Mouse (Mus musculus) myocyte (in vitro differentiated cells): Measurements from ENCODE around the gene Anpep.

Source experiments
- CEBPB ChIP-seq: IDR thresholded peaks from 2 replicates; pipeline ENCODE4 v1.6.1; 2011; ENCODE audit warnings: mild to moderate bottlenecking, moderate library complexity; ENCODE audit not compliant: poor library complexity, insufficient read depth, severe bottlenecking
- E2F4 ChIP-seq: IDR thresholded peaks from one replicate; pipeline ENCODE4 v1.6.1; 2011; ENCODE audit warnings: mild to moderate bottlenecking, control low read depth, moderate library complexity; ENCODE audit not compliant: insufficient read depth
- MAX ChIP-seq: IDR thresholded peaks from one replicate; pipeline ENCODE4 v1.6.1; 2011; ENCODE audit warnings: low read depth, mild to moderate bottlenecking, control low read depth
- MYOD1 ChIP-seq, 3 experiments: IDR thresholded peaks; one replicate each; pipeline ENCODE4 v1.6.1; 2011; ENCODE audit warnings: control low read depth in 2 of 3, low read depth in 2 of 3, mild to moderate bottlenecking in 2 of 3, moderate library complexity in 1 of 3; ENCODE audit not compliant: insufficient read length in 2 of 3, control insufficient read depth in 1 of 3
- MYOG ChIP-seq, 3 experiments: IDR thresholded peaks; one replicate each; pipeline ENCODE4 v1.6.1; 2011; ENCODE audit warnings: control low read depth in 2 of 3, low read depth in 2 of 3, mild to moderate bottlenecking in 2 of 3; ENCODE audit not compliant: insufficient read length in 2 of 3, control insufficient read depth in 1 of 3, insufficient read depth in 1 of 3
- POLR2A ChIP-seq: IDR thresholded peaks from one replicate; pipeline ENCODE4 v1.6.1; 2011; ENCODE audit warnings: low read depth, mild to moderate bottlenecking, control low read depth, moderate library complexity; ENCODE audit not compliant: insufficient read length
- POLR2AphosphoS2 ChIP-seq: IDR thresholded peaks from one replicate; pipeline ENCODE4 v1.6.1; 2011; ENCODE audit warnings: low read depth, control low read depth; ENCODE audit not compliant: insufficient read length
- REST ChIP-seq: IDR thresholded peaks from one replicate; pipeline ENCODE4 v1.6.1; 2011; ENCODE audit warnings: mild to moderate bottlenecking, control low read depth, moderate library complexity; ENCODE audit not compliant: insufficient read depth, insufficient read length
- SRF ChIP-seq: IDR thresholded peaks from one replicate; pipeline ENCODE4 v1.6.1; 2011; ENCODE audit warnings: low read depth; ENCODE audit not compliant: control insufficient read depth, insufficient read length
- TCF12 ChIP-seq: IDR thresholded peaks from one replicate; pipeline ENCODE4 v1.6.1; 2011; ENCODE audit warnings: mild to moderate bottlenecking, control low read depth; ENCODE audit not compliant: poor library complexity, insufficient read depth, severe bottlenecking
- TCF3 ChIP-seq: IDR thresholded peaks from one replicate; pipeline ENCODE4 v1.6.1; 2011; ENCODE audit warnings: low read depth, control low read depth; ENCODE audit not compliant: insufficient read length
- USF1 ChIP-seq: IDR thresholded peaks from one replicate; pipeline ENCODE4 v1.6.1; 2011; ENCODE audit warnings: low read depth, mild to moderate bottlenecking, control low read depth, moderate library complexity

- TF ChIP-seq E2F4 = no peak
- TF ChIP-seq POLR2A = no peak
- no peak for TF ChIP-seq MAX
- TF ChIP-seq POLR2AphosphoS2 = no peak
- no peak for TF ChIP-seq TCF3
- TF ChIP-seq MYOG (IDR thresholded peaks at IDR 0.05; ENCODE audit: control insufficient read depth in 1 of 3, insufficient read depth in 1 of 3, insufficient read length in 2 of 3, low read depth in 2 of 3) = no peak
- TF ChIP-seq USF1 = no peak
- no peak for TF ChIP-seq CEBPB
- TF ChIP-seq TCF12 = no peak
- no peak for TF ChIP-seq MYOD1 (IDR thresholded peaks at IDR 0.05; ENCODE audit: control insufficient read depth in 1 of 3, insufficient read length in 2 of 3, low read depth in 2 of 3)
- no peak for TF ChIP-seq SRF
- TF ChIP-seq REST = no peak
Measured at GRCm38 (mm10) chr7:79819996-79820395, 40.9 kb downstream of the Anpep start.
